Mouse (Mus musculus): ENCODE measurements around the gene Hbs1l. TPM values are rescaled to one million over a fixed set of nuclear protein-coding genes. Genes with fewer than 3 reads are reported as not detected.

The Hbs1l gene
- 80.2 and 87.5 TPM in 2 replicates for polyA plus RNA-seq (2014; fragmentation: Nextera tagmentation; extraction: Ambion mirVana)

DNA sequence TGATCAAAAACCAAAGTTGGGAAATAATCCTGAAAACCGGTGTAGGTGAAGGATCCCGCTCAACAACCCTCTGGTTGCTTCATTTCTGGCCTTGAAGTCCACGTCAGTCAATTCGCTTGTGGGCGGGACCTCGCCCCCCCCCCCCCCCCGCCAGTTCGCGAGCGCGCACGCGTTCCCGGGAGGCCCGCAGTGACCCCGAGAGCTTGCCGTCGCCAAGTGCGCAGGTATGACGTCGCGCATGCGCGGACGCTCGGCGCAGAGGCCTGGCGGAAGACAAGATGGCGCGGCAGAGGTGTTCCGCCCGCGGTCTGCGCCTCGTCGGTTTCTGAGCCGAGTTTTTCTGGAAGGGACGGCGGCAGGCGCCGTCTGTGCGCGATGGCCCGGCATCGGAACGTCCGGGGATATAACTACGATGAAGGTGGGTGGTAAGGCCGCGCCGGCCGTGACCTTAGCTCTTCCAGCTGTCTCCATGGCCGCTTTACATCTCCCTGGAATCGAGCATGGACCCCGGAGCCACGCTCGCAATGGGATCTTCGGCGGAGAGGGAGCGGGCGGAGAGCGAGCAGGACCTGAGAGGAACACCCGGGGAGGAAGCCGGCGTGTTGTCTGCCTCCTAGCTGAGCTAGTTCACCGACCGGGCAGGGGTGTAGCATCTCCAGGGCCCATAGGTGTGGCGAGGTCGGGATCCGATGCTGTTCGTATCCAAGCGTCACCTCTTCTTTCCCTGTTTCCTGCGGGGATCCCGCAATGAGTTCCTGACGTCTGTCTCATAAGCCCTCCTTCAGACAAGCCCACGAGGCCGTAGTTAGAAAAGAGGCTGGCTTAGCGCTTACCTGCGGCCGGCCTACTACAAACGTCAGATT, at the start of gene Hbs1l:
Gene Hbs1l (plus strand): TSS at position 221 of the 863 bp plus-strand sequence.
- Histone ChIP-seq H3K4me3 (ENCODE audit: low read depth, low read length) (peak within 1 kb of the TSS; percentile 99), H3K9ac (ENCODE audit: low read depth, low read length) (peak within 1 kb of the TSS; percentile 93), H3K27ac (ENCODE audit: low read depth, low read length) (0 out of 2 replicates have a peak within 1 kb of the TSS, but pooled peaks have one; percentile 22), H3K36me3 (ENCODE audit: control insufficient read depth, insufficient read depth, low read length) (0 out of 2 replicates have a peak, but pooled peaks cover 7% of the 10 kb centered on the region), H3K4me2 (peak within 1 kb of the TSS; percentile 79), H3K27me3 (ENCODE audit: control insufficient read depth, insufficient read depth, low read length) (no peaks in the 10 kb centered on the region), H3K4me1 (ENCODE audit: control insufficient read depth, insufficient read depth, low read length) (peaks cover 9% of the 10 kb centered on the region; the same call in 1 of the 2 replicates), H3K9me3 (replicated peaks; ENCODE audit: control insufficient read depth, low read length) (no peaks in the 10 kb centered on the region)
- peak; percentile 95 for ATAC-seq (replicated peaks; ENCODE audit: insufficient number of reproducible peaks, low FRiP score, low TSS enrichment)
- WGBS (ENCODE audit: insufficient replicate concordance): under 1% methylated on average over 77 of the region's 81 CpGs

DNA sequence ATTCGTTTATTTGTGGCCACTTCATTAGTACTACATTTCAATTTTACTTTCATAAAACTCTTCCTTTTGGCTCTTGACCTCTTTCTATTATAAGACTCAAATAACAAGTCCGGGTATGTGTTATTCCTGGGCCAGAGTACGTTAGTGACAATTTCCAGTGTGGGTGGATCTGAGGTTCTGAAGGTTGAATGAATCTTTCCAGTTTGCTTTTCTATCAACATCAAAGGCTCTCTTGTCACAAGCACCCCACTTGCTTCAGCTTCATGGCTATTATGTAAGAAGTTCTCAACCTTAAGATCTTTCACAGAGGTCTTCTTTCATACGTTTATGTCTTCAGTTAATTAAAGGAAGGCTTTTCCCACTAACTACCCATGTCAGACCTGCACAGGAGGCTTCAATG, 47.2 kb upstream of the Hbs1l start:
- H3K4me2 ChIP-seq: no peak overlapping the region
- H3K9ac ChIP-seq (ENCODE audit: low read depth, low read length): no peak overlapping the region
- no peaks in the 10 kb centered on the region for H3K36me3 ChIP-seq (ENCODE audit: control insufficient read depth, insufficient read depth, low read length)
- 71% methylated on average over 4 of the region's 4 CpGs for WGBS (ENCODE audit: insufficient replicate concordance)
- H3K27ac ChIP-seq (ENCODE audit: low read depth, low read length): no peak overlapping the region
- H3K4me3 ChIP-seq (ENCODE audit: low read depth, low read length): no peak overlapping the region
- no peaks in the 10 kb centered on the region for H3K27me3 ChIP-seq (ENCODE audit: control insufficient read depth, insufficient read depth, low read length)
- no peak for ATAC-seq (replicated peaks; ENCODE audit: insufficient number of reproducible peaks, low FRiP score, low TSS enrichment)
- H3K4me1 ChIP-seq (ENCODE audit: control insufficient read depth, insufficient read depth, low read length): no peaks in the 10 kb centered on the region
- H3K9me3 ChIP-seq (replicated peaks; ENCODE audit: control insufficient read depth, low read length): no peaks in the 10 kb centered on the region

DNA sequence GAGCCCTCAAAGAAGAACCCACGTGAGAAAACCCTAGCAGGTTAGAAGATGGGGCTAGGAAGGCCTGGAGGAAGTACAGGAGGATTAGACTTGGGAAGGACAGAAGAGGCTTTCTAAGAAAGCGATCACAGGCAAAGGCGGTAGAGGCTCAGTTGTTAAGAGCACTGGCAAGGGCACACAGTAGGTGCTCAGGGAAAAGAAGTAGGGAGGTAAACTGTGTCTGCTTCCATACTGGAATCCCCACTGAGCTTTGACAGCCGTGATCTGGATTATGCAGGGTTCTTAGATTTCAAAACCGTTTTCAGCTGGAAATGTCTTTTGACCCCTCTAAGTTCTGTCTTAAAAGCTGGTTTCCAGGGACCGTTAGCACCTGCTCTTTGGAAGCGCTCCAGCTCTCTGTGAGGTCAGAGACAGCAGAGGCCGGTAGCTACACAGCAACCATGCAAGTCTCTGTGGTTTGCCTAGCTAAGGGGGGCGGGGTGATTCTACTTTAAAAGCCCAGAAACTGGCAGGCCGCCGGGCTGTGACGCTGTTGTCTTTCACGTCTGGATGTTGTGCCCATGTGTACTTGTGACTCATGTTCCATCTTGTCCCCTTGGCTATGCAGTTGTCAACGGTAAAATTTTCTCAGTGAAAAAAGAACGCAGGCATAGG, 43.8 kb upstream of the Hbs1l start:
- H3K9me3 ChIP-seq (replicated peaks; ENCODE audit: control insufficient read depth, low read length): no peaks in the 10 kb centered on the region
- no peaks in the 10 kb centered on the region for H3K36me3 ChIP-seq (ENCODE audit: control insufficient read depth, insufficient read depth, low read length)
- no peaks in the 10 kb centered on the region for H3K27me3 ChIP-seq (ENCODE audit: control insufficient read depth, insufficient read depth, low read length)
- 58% methylated on average over 15 of the region's 15 CpGs for WGBS (ENCODE audit: insufficient replicate concordance)
- no peak overlapping the region for H3K4me2 ChIP-seq
- no peak overlapping the region for H3K27ac ChIP-seq (ENCODE audit: low read depth, low read length)
- H3K9ac ChIP-seq (ENCODE audit: low read depth, low read length): no peak overlapping the region
- H3K4me3 ChIP-seq (ENCODE audit: low read depth, low read length): no peak overlapping the region
- no peak for ATAC-seq (replicated peaks; ENCODE audit: insufficient number of reproducible peaks, low FRiP score, low TSS enrichment)
- H3K4me1 ChIP-seq (ENCODE audit: control insufficient read depth, insufficient read depth, low read length): no peaks in the 10 kb centered on the region

DNA sequence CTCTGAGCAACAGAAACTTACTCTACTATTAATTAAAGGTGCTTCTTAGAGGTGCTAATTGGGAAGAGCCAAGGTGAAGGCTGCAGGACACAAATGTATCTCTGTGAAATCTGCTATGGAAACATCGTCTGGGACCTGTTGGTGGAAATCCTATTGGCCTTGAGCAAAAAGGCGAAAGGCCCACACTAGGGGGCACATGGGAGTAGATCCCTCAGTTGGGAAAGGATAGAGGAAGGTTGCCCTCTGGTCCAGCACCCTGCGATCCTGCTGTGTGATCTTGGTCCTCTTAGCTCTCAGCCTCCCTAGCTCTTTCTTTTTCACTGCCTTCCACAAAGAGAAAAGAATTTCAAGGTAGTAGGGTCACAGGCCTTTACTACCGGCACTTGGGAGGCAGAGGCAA, 43.0 kb upstream of the Hbs1l start:
- no peaks in the 10 kb centered on the region for H3K9me3 ChIP-seq (replicated peaks; ENCODE audit: control insufficient read depth, low read length)
- H3K4me3 ChIP-seq (ENCODE audit: low read depth, low read length): no peak overlapping the region
- WGBS (ENCODE audit: insufficient replicate concordance): 78% methylated on average over 4 of the region's 4 CpGs
- no peak overlapping the region for H3K4me2 ChIP-seq
- no peak overlapping the region for H3K27ac ChIP-seq (ENCODE audit: low read depth, low read length)
- no peak overlapping the region for H3K9ac ChIP-seq (ENCODE audit: low read depth, low read length)
- H3K4me1 ChIP-seq (ENCODE audit: control insufficient read depth, insufficient read depth, low read length): no peaks in the 10 kb centered on the region
- no peaks in the 10 kb centered on the region for H3K36me3 ChIP-seq (ENCODE audit: control insufficient read depth, insufficient read depth, low read length)
- ATAC-seq (replicated peaks; ENCODE audit: insufficient number of reproducible peaks, low FRiP score, low TSS enrichment): no peak
- no peaks in the 10 kb centered on the region for H3K27me3 ChIP-seq (ENCODE audit: control insufficient read depth, insufficient read depth, low read length)

DNA sequence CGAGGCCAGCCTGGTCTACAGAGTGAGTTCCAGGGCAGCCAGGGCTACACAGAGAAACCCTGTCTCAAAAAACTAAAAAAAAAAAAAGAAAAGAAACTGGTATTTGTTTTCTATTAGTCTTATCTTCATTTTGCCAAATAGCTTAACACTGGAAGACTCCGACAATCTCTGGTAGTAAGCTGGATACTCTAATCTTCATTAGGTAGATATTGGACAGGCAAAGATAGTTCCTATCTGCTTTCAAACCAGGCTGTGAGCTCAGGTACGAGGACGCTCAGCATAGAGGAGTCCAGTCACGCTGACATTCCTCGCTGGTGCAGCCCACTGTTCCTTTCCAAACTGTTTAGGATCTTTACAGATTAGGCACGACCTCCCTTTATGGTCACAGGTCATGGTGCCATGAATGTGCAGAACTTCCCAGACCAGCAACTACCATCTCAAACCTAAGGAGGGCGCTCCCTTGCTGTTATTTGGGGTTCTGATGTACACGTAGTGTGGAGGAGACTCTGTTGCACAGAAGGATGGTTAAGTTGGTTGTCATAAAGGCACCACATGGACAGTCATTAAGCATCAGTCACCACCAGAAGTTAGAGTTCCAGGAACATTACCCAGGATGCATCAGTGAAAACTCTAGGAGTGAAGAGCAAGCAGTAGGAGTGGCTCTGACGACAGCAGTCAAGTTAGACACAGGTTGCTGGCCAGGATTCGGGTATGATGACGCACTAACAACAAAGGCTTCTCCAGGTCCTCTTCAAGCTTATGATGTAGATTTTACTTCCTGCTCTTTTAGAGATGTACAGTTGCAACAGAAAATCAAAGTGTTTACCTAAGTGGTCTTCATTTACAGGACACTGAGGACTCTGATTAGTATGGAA, 41.3 kb upstream of the Hbs1l start:
- Histone ChIP-seq H3K36me3 (ENCODE audit: control insufficient read depth, insufficient read depth, low read length) (no peaks in the 10 kb centered on the region), H3K27me3 (ENCODE audit: control insufficient read depth, insufficient read depth, low read length) (no peaks in the 10 kb centered on the region), H3K9me3 (replicated peaks; ENCODE audit: control insufficient read depth, low read length) (no peaks in the 10 kb centered on the region), H3K27ac (ENCODE audit: low read depth, low read length) (no peak overlapping the region), H3K4me1 (ENCODE audit: control insufficient read depth, insufficient read depth, low read length) (no peaks in the 10 kb centered on the region), H3K4me2 (no peak overlapping the region), H3K9ac (ENCODE audit: low read depth, low read length) (no peak overlapping the region), H3K4me3 (ENCODE audit: low read depth, low read length) (no peak overlapping the region)
- ATAC-seq (replicated peaks; ENCODE audit: insufficient number of reproducible peaks, low FRiP score, low TSS enrichment): no peak
- 81% methylated on average over 12 of the region's 12 CpGs for WGBS (ENCODE audit: insufficient replicate concordance)

DNA sequence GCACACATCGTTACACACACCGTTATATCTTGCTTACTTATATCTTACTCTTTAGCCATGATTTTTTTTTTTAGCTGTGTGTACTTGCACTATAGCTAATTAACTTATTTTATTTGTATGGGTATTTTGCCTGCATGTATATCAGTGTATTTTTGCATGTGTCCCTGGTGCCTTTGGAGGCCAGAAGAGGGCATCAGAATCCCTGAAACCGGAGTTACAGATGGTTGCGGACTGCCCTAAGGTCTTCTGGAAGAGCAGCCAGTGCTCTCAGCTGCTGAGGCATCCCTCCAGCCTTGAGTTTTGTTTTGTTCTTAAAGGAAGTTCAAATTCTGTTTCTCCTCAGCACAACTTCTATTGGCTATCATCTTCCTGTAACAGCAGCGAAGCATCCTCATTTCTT, 38.5 kb upstream of the Hbs1l start:
- Histone ChIP-seq H3K36me3 (ENCODE audit: control insufficient read depth, insufficient read depth, low read length) (no peaks in the 10 kb centered on the region), H3K27ac (ENCODE audit: low read depth, low read length) (no peak overlapping the region), H3K4me3 (ENCODE audit: low read depth, low read length) (no peak overlapping the region), H3K4me2 (no peak overlapping the region), H3K4me1 (ENCODE audit: control insufficient read depth, insufficient read depth, low read length) (no peaks in the 10 kb centered on the region), H3K9me3 (replicated peaks; ENCODE audit: control insufficient read depth, low read length) (no peaks in the 10 kb centered on the region), H3K9ac (ENCODE audit: low read depth, low read length) (no peak overlapping the region), H3K27me3 (ENCODE audit: control insufficient read depth, insufficient read depth, low read length) (no peaks in the 10 kb centered on the region)
- 64% methylated on average over 5 of the region's 5 CpGs for WGBS (ENCODE audit: insufficient replicate concordance)
- no peak for ATAC-seq (replicated peaks; ENCODE audit: insufficient number of reproducible peaks, low FRiP score, low TSS enrichment)

DNA sequence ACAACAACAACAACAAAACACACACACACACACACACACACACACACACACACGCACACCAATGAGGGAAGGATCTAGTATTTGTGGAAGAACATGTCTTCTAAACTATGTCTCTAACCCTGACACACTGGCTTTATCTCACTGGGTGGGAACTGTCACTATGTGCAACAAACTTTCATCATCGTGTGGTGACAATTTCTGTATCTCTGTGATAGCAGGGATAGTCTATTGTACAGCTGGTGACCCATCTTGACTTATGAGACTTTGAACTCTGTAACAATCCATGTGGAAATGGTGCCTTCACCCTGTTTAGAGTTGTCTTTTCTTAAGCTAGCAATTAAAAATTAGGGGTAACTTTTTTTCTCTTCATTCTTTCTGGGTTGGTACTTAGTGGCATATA, 36.1 kb upstream of the Hbs1l start:
- H3K4me1 ChIP-seq (ENCODE audit: control insufficient read depth, insufficient read depth, low read length): no peaks in the 10 kb centered on the region
- H3K27me3 ChIP-seq (ENCODE audit: control insufficient read depth, insufficient read depth, low read length): no peaks in the 10 kb centered on the region
- no peak overlapping the region for H3K9ac ChIP-seq (ENCODE audit: low read depth, low read length)
- H3K9me3 ChIP-seq (replicated peaks; ENCODE audit: control insufficient read depth, low read length): no peaks in the 10 kb centered on the region
- no peaks in the 10 kb centered on the region for H3K36me3 ChIP-seq (ENCODE audit: control insufficient read depth, insufficient read depth, low read length)
- H3K4me2 ChIP-seq: no peak overlapping the region
- ATAC-seq (replicated peaks; ENCODE audit: insufficient number of reproducible peaks, low FRiP score, low TSS enrichment): no peak
- H3K27ac ChIP-seq (ENCODE audit: low read depth, low read length): no peak overlapping the region
- WGBS (ENCODE audit: insufficient replicate concordance): 52% methylated on average over 2 of the region's 2 CpGs
- no peak overlapping the region for H3K4me3 ChIP-seq (ENCODE audit: low read depth, low read length)

DNA sequence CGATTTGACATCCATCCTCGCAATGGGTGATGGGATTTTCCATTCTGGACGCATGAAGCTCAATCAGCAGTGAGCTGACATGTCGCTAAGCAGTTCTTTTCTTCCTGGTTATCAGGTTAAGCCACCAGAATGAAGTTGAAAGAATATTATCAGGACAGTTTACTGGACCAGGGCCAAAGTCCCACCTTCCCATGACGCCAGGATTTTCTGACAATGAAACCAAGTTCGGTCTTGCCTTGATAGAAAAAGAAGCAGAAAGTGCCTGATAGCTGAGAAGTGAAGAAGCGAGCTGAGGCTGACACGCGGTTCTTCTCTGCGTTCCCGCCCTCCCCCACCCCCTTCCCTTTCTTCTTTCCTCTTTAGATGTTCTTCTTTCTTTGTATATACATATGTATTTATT, 30.6 kb upstream of the Hbs1l start:
- no peak for ATAC-seq (replicated peaks; ENCODE audit: insufficient number of reproducible peaks, low FRiP score, low TSS enrichment)
- WGBS (ENCODE audit: insufficient replicate concordance): 65% methylated on average over 11 of the region's 11 CpGs
- no peak overlapping the region for H3K4me3 ChIP-seq (ENCODE audit: low read depth, low read length)

More for the DNA sequence above, 30.6 kb upstream of the Hbs1l start:
- H3K27ac ChIP-seq (ENCODE audit: low read depth, low read length): no peak overlapping the region
- no peak overlapping the region for H3K9ac ChIP-seq (ENCODE audit: low read depth, low read length)
- H3K4me2 ChIP-seq: no peak overlapping the region
- no peaks in the 10 kb centered on the region for H3K27me3 ChIP-seq (ENCODE audit: control insufficient read depth, insufficient read depth, low read length)
- no peaks in the 10 kb centered on the region for H3K9me3 ChIP-seq (replicated peaks; ENCODE audit: control insufficient read depth, low read length)
- no peaks in the 10 kb centered on the region for H3K4me1 ChIP-seq (ENCODE audit: control insufficient read depth, insufficient read depth, low read length)
- no peaks in the 10 kb centered on the region for H3K36me3 ChIP-seq (ENCODE audit: control insufficient read depth, insufficient read depth, low read length)
